Mouse (Mus musculus) intestine, postnatal 0 days (tissue): Measurements from ENCODE around the gene Bmper. TPM values are rescaled to one million over a fixed set of nuclear protein-coding genes. Genes with fewer than 3 reads are reported as not detected.

Experiments used
- ATAC-seq: fragments of 200-750 bp; cut with Nextera tagmentation; 2 replicates; pipeline ENCODE4 v1.8.0; 2017; ENCODE audit warnings: mild to moderate bottlenecking, moderate TSS enrichment, moderate library complexity
- H3K27ac ChIP-seq: fragments of 300-500 bp; sonication (generic); 2 replicates; pipeline ENCODE4 v1.5.1; 2014; ENCODE audit warnings: mild to moderate bottlenecking, low read depth, low read length, moderate library complexity
- H3K27me3 ChIP-seq: fragments of 300-500 bp; sonication (generic); replicated peaks from 2 replicates; pipeline ENCODE4 v1.6.1; 2014; ENCODE audit warnings: low read length, mixed read lengths; ENCODE audit not compliant: control insufficient read depth, insufficient read depth
- H3K36me3 ChIP-seq: fragments of 300-500 bp; sonication (generic); 2 replicates; pipeline ENCODE4 v1.6.1; 2014; ENCODE audit warnings: mild to moderate bottlenecking, moderate library complexity; ENCODE audit not compliant: control insufficient read depth, insufficient read depth
- H3K4me1 ChIP-seq: fragments of 300-500 bp; sonication (generic); replicated peaks from 2 replicates; pipeline ENCODE4 v1.6.1; 2014; ENCODE audit warnings: antibody characterized with exemption, low read length, mixed read lengths; ENCODE audit not compliant: control insufficient read depth, insufficient read depth
- H3K4me2 ChIP-seq: fragments of 300-500 bp; sonication (generic); replicated peaks from 2 replicates; pipeline ENCODE4 v1.6.1; 2014; ENCODE audit warnings: low read depth, mild to moderate bottlenecking, moderate library complexity
- H3K4me3 ChIP-seq: fragments of 300-500 bp; sonication (generic); 2 replicates; pipeline ENCODE4 v1.5.1; 2014; ENCODE audit warnings: low read depth, low read length
- H3K9ac ChIP-seq: fragments of 300-500 bp; sonication (generic); 2 replicates; pipeline ENCODE4 v1.6.1; 2014; ENCODE audit warnings: mild to moderate bottlenecking, low read depth, low read length
- H3K9me3 ChIP-seq: fragments of 300-500 bp; sonication (generic); 2 replicates; pipeline ENCODE4 v1.6.1; 2016; ENCODE audit warnings: mixed run types; ENCODE audit not compliant: control insufficient read depth
- CTCF ChIP-seq: sonication (generic); IDR thresholded peaks from 2 replicates; pipeline ENCODE4 v1.5.1; 2016; ENCODE audit warnings: low read depth, mild to moderate bottlenecking, control low read depth, antibody characterized with exemption, moderate library complexity
- WGBS: fragments of 180-500 bp; shearing (Covaris S2); extraction: QIAGEN DNeasy Blood & Tissue Kit; methylation state at CpG from one replicate; pipeline ENCODE4 v1.1.7; 2014; 5-methylcytosine and 5-hydroxymethylcytosine counted together
- polyA plus RNA-seq: library from polyadenylated mRNA; unstranded; fragments of >200 nt; fragmentation: Nextera tagmentation; extraction: Ambion mirVana; gene quantifications from 2 replicates; pipeline ENCODE4 v1.2.1, GENCODE M21; 2015

Bmper gene
- polyA plus RNA-seq, 1 experiment from 2014 or later: 4.1 TPM

DNA sequence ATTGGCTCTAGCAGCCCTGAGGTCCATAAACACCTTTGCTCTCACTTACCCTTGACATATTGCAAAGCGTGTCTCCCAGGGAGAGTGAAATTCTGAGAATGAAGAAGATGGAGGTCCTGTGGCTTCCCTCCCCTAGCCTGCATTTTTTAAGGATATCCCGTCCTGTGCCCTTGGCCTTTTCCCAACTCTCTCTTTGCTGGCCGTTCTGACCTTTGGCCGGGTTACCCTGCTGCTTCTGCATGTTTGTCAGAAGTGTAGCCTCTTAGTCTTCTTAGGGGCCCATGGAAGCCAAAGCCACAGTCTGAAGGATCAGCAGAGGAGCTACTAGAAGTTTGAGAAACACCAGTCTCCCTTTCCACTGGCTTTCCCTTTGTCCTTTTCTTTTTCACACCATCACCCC is 82.8 kb downstream of the Bmper start:
- no peaks in the 10 kb centered on the region for H3K9me3 ChIP-seq
- TF ChIP-seq CTCF: no peak
- no peak for ATAC-seq

DNA sequence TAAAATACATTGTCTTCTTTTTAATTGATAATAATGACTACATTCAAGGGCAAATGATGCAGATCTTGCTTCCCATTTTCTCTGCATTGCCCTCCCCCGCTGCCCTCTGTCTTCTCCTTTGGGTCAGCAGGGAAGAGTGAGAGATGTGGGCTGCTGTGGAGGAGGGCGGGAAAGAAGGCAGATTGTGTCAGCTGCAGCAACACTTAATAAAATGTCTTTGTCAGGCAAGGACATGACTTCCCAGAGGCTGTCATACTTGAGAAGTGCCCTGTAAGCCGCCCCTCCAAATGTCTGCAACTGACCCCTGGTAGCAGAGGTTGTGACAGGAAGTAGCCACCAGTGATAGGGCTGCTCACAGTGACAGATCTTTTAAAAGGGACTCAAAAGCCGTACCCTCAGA is 83.3 kb downstream of the Bmper start:
- no peak overlapping the region for H3K4me3 ChIP-seq
- 82% methylated on average over 4 of the region's 4 CpGs for WGBS
- no peak overlapping the region for H3K4me2 ChIP-seq
- no peak for ATAC-seq
- no peak overlapping the region for H3K27ac ChIP-seq
- no peaks in the 10 kb centered on the region for H3K9me3 ChIP-seq
- H3K27me3 ChIP-seq: no peaks in the 10 kb centered on the region
- no peaks in the 10 kb centered on the region for H3K36me3 ChIP-seq
- no peaks in the 10 kb centered on the region for H3K4me1 ChIP-seq
- no peak for TF ChIP-seq CTCF
- no peak overlapping the region for H3K9ac ChIP-seq

More for the DNA sequence above, 82.8 kb downstream of the Bmper start:
- Histone ChIP-seq H3K4me2 (no peak overlapping the region), H3K4me1 (no peaks in the 10 kb centered on the region), H3K9ac (no peak overlapping the region), H3K27ac (no peak overlapping the region), H3K27me3 (no peaks in the 10 kb centered on the region), H3K4me3 (no peak overlapping the region), H3K36me3 (no peaks in the 10 kb centered on the region)
- WGBS: 69% methylated on average over 4 of the region's 4 CpGs

DNA sequence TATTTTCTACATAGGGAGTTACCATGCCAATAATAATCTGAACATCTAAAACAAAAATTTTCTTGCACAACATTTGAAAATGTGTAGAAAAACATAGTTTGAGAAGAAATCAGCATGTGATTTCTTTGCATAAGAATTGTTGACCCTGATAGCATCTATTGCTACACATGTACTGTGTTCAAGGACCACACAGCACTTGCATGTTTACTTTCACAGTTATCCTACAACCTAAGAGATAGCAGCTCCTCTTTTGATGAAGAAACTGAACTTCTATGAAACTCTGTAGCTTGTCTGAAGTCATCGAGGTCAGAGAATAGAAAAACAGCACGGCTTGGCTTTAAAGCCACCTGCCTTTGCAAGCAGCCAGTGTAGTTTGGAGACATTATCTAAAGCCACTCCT is 85.0 kb downstream of the Bmper start:
- Histone ChIP-seq H3K4me2 (no peak overlapping the region), H3K4me1 (no peaks in the 10 kb centered on the region), H3K27ac (no peak overlapping the region), H3K9ac (no peak overlapping the region), H3K9me3 (no peaks in the 10 kb centered on the region), H3K27me3 (no peaks in the 10 kb centered on the region), H3K36me3 (no peaks in the 10 kb centered on the region), H3K4me3 (no peak overlapping the region)
- 75% methylated on average over 2 of the region's 2 CpGs for WGBS
- no peak for ATAC-seq
- no peak for TF ChIP-seq CTCF

DNA sequence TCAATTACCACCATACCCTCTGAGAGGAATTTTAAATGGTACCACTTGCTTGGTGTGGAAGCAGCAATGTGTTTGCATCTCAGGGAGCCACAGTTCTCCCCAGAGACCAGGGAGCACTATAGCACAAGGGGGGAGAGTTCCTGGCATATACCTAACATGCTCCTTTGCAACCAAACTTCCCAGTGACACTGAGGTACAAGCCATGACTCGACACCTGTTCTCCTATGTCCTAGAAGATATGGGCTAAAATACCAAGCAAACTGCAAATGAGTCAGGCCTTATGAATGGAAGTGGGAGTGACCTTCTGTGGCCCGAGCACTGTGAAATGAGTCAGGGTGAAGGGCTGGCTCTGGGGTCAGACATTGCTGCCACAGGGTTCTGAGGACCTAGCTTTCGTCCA is 88.1 kb downstream of the Bmper start:
- Histone ChIP-seq H3K9me3 (no peaks in the 10 kb centered on the region), H3K9ac (no peak overlapping the region), H3K4me1 (no peaks in the 10 kb centered on the region), H3K36me3 (no peaks in the 10 kb centered on the region), H3K4me3 (no peak overlapping the region), H3K27ac (no peak overlapping the region), H3K4me2 (no peak overlapping the region), H3K27me3 (no peaks in the 10 kb centered on the region)
- TF ChIP-seq CTCF: no peak
- no peak for ATAC-seq
- 79% methylated on average over 3 of the region's 3 CpGs for WGBS

DNA sequence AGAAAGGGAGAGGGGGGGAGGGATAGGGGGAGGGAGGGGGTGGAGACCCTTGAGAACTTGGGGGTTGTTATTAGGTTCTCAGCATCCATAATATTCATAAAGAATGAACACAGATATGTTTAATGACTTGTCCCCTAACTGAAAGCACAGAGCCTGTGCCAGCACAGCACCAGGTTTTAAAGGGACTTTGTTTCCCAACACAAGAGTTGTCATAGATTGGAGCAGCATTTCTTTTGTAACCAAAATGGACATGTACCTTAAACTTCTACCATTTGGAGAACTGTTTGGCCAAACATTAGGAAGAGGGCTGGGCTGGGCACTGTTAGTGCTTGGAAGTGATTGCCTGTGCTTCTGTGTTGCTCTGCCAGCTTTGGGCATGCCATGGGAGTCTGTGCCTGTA is 89.1 kb downstream of the Bmper start:
- TF ChIP-seq CTCF: no peak
- Histone ChIP-seq H3K27me3 (no peaks in the 10 kb centered on the region), H3K9ac (no peak overlapping the region), H3K27ac (no peak overlapping the region), H3K4me1 (no peaks in the 10 kb centered on the region), H3K4me2 (no peak overlapping the region), H3K36me3 (no peaks in the 10 kb centered on the region), H3K9me3 (no peaks in the 10 kb centered on the region), H3K4me3 (no peak overlapping the region)
- ATAC-seq: no peak

DNA sequence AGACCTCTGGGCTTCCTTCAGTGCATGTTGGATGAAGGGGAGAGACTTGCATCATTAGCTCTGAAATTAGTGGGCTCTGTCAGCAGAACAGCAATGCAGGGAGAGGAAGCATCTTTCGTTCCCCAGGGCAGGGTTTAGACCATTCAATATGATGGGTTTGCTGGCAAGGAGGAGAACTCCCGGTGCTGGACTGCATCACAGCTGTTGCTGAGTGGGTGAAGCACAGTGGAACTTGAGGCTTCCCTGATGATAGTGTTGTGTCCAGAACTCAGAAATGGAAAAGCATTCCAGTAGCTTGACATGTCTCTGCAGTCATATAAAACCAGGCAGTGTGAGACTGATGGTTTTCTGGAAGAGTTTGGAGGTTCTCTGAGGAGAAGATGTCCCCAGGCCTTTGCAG is 90.0 kb downstream of the Bmper start:
- no peak for TF ChIP-seq CTCF
- WGBS: 64% methylated on average over 2 of the region's 2 CpGs

DNA sequence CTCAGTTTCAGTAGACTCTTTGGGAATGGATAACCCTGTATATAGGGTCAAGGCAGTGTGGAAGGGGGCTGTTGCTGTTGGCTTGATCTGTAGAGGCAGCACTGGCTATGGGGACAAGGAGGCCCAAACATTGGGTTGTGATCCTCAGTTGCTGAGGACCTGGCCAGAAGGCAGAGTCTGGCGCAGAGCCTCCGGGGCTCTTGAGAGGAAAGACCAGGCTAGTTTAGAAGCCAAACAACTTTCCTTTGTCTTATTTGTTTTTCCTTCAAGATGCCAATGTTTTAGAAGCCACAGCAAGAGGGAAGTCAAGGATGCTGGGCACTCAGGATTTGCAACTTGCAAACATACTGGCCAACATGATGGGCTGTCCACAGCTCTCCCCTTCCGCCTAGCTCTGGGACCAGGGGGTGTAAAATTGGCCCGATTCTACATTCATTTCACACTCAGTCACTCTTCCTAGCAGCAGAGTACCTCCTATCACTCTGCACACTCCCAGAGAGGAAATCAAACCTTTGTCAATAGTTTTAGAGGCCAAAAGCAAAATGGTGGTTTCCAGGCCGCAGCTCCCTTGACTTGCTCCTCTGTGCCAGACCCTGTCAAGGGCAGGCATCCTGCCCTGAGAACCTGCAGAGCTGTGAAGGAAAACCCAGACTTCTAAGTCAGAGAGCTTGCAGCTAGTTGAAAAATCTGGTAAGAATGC is 92.9 kb downstream of the Bmper start:
- 93% methylated on average over 5 of the region's 5 CpGs for whole genome bisulfite sequencing
- H3K9ac ChIP-seq: no peak overlapping the region
- no peak overlapping the region for H3K4me2 ChIP-seq
- no peak overlapping the region for H3K27ac ChIP-seq
- no peaks in the 10 kb centered on the region for H3K27me3 ChIP-seq
- no peaks in the 10 kb centered on the region for H3K36me3 ChIP-seq
- no peak for ATAC-seq
- TF ChIP-seq CTCF: no peak
- no peaks in the 10 kb centered on the region for H3K9me3 ChIP-seq
- H3K4me1 ChIP-seq: no peaks in the 10 kb centered on the region
- H3K4me3 ChIP-seq: no peak overlapping the region

More for the DNA sequence above, 90.0 kb downstream of the Bmper start:
- Histone ChIP-seq H3K27ac (no peak overlapping the region), H3K36me3 (no peaks in the 10 kb centered on the region), H3K4me3 (no peak overlapping the region), H3K9ac (no peak overlapping the region), H3K9me3 (no peaks in the 10 kb centered on the region), H3K4me1 (no peaks in the 10 kb centered on the region), H3K4me2 (no peak overlapping the region), H3K27me3 (no peaks in the 10 kb centered on the region)
- ATAC-seq: no peak
